Mouse (Mus musculus) CH12.LX (cell line): ENCODE data around the gene Prn. TPM values are rescaled to one million over a fixed set of nuclear protein-coding genes. Genes with fewer than 3 reads are reported as not detected.
A peak's percentile ranks its signal among the peaks of the same experiment; 100 is the strongest.

Experiments used
- DNase-seq: peaks from one replicate; pipeline ENCODE4 v3.0.0-alpha.2; 2013; ENCODE audit errors: extremely low read depth
- H3K27ac ChIP-seq: 2 replicates; pipeline ENCODE4 v1.5.1; 2012; ENCODE audit warnings: low read depth, mild to moderate bottlenecking, control low read depth, moderate library complexity; ENCODE audit not compliant: insufficient read depth
- H3K27me3 ChIP-seq: replicated peaks from 2 replicates; pipeline ENCODE3; 2012; ENCODE audit warnings: inconsistent platforms
- H3K36me3 ChIP-seq, 2 experiments: replicated peaks in 1 of 2; 2 replicates each; pipeline versions ENCODE3 to v1.6.1; 2012; ENCODE audit warnings: inconsistent platforms in 1 of 2, low read length in 1 of 2, mild to moderate bottlenecking in 1 of 2, mixed read lengths in 1 of 2, moderate library complexity in 1 of 2; ENCODE audit not compliant: control insufficient read depth in 1 of 2, insufficient read depth in 1 of 2
- H3K4me1 ChIP-seq, 2 experiments: 2 replicates each; pipeline ENCODE4 v1.6.1; 2012; ENCODE audit warnings: inconsistent platforms in 1 of 2, moderate library complexity in 1 of 2; ENCODE audit not compliant: insufficient read depth in 2 of 2, control insufficient read depth in 1 of 2
- H3K4me2 ChIP-seq: 2 replicates; pipeline ENCODE4 v1.6.1; 2012; ENCODE audit warnings: low read depth, mild to moderate bottlenecking, control low read depth; ENCODE audit not compliant: poor library complexity, insufficient read depth, severe bottlenecking
- H3K4me3 ChIP-seq, 3 experiments: fragments of 150-350 bp in 1 of 3; sonication (generic) in 1 of 3; replicated peaks in 1 of 3; 2 replicates each; pipeline versions ENCODE3 to v1.5.1; 2011 to 2012; ENCODE audit warnings: low read depth in 2 of 3, low read length in 2 of 3, mild to moderate bottlenecking in 2 of 3, moderate library complexity in 2 of 3, control low read depth in 1 of 3, improper control_type of control experiment in 1 of 3, inconsistent platforms in 1 of 3, mixed read lengths in 1 of 3; ENCODE audit not compliant: poor library complexity in 1 of 3
- H3K79me2 ChIP-seq: replicated peaks from 2 replicates; pipeline ENCODE4 v1.6.1; 2012; ENCODE audit warnings: mild to moderate bottlenecking, moderate library complexity; ENCODE audit not compliant: control insufficient read depth, poor library complexity, insufficient read depth, severe bottlenecking; ENCODE audit errors: extremely low read depth
- H3K9ac ChIP-seq: 2 replicates; pipeline ENCODE4 v1.6.1; 2012; ENCODE audit warnings: low read depth, mild to moderate bottlenecking, control low read depth, moderate library complexity; ENCODE audit not compliant: insufficient read depth
- H3K9me3 ChIP-seq: replicated peaks from 2 replicates; pipeline ENCODE3; 2012; ENCODE audit warnings: low read length, inconsistent platforms, mixed read lengths
- BHLHE40 ChIP-seq: IDR thresholded peaks from 2 replicates; pipeline ENCODE4 v1.6.1; 2011; ENCODE audit warnings: mild to moderate bottlenecking, low read depth, low read length, improper control_type of control experiment
- CHD1 ChIP-seq: IDR thresholded peaks from 2 replicates; pipeline ENCODE4 v1.6.1; 2012; ENCODE audit warnings: low read depth, low read length, improper control_type of control experiment, inconsistent platforms
- CHD2 ChIP-seq: IDR thresholded peaks from 2 replicates; pipeline ENCODE4 v1.6.1; 2011; ENCODE audit warnings: low read length, improper control_type of control experiment
- CTCF ChIP-seq, 2 experiments: IDR thresholded peaks in 1 of 2; conservative IDR thresholded peaks in 1 of 2; 2 replicates each; pipeline ENCODE4 v1.5.1; 2011 to 2012; ENCODE audit warnings: low read depth in 2 of 2, low read length in 2 of 2, improper control_type of control experiment in 1 of 2, inconsistent platforms in 1 of 2, mild to moderate bottlenecking in 1 of 2, moderate library complexity in 1 of 2
- E2F4 ChIP-seq: IDR thresholded peaks from 2 replicates; pipeline ENCODE4 v1.6.1; 2011; ENCODE audit warnings: low read depth, low read length, improper control_type of control experiment; ENCODE audit not compliant: insufficient replicate concordance
- ELF1 ChIP-seq: IDR thresholded peaks from 2 replicates; pipeline ENCODE4 v1.6.1; 2014; ENCODE audit warnings: low read depth, mild to moderate bottlenecking, inconsistent platforms, low read length, improper control_type of control experiment
- EP300 ChIP-seq: IDR thresholded peaks from 2 replicates; pipeline ENCODE4 v1.6.1; 2011; ENCODE audit warnings: low read length, improper control_type of control experiment
- ETS1 ChIP-seq: conservative IDR thresholded peaks from 2 replicates; pipeline ENCODE4 v1.6.1; 2012; ENCODE audit warnings: low read depth, mild to moderate bottlenecking, inconsistent platforms, low read length, improper control_type of control experiment, moderate library complexity
- GABPA ChIP-seq: IDR thresholded peaks from 2 replicates; pipeline ENCODE4 v1.6.1; 2012; ENCODE audit warnings: low read depth, low read length, improper control_type of control experiment, inconsistent platforms; ENCODE audit not compliant: insufficient replicate concordance
- HCFC1 ChIP-seq: IDR thresholded peaks from 2 replicates; pipeline ENCODE4 v1.6.1; 2012; ENCODE audit warnings: low read depth, mild to moderate bottlenecking, inconsistent platforms, low read length, improper control_type of control experiment
- IRF4 ChIP-seq: IDR thresholded peaks from 2 replicates; pipeline ENCODE4 v1.6.1; 2014; ENCODE audit warnings: low read depth, mild to moderate bottlenecking, inconsistent platforms, low read length, improper control_type of control experiment
- JUN ChIP-seq: IDR thresholded peaks from 2 replicates; pipeline ENCODE4 v1.6.1; 2011; ENCODE audit warnings: low read depth, mild to moderate bottlenecking, low read length, improper control_type of control experiment, moderate library complexity; ENCODE audit not compliant: insufficient read depth
- JUND ChIP-seq: conservative IDR thresholded peaks from 2 replicates; pipeline ENCODE4 v1.6.1; 2011; ENCODE audit warnings: low read depth, low read length, improper control_type of control experiment
- KAT2A ChIP-seq: IDR thresholded peaks from 2 replicates; pipeline ENCODE4 v1.6.1; 2012; ENCODE audit warnings: low read length, improper control_type of control experiment, inconsistent platforms; ENCODE audit not compliant: insufficient replicate concordance
- MAFK ChIP-seq: IDR thresholded peaks from 2 replicates; pipeline ENCODE4 v1.6.1; 2011; ENCODE audit warnings: low read length, improper control_type of control experiment; ENCODE audit not compliant: insufficient replicate concordance
- MAX ChIP-seq: IDR thresholded peaks from 2 replicates; pipeline ENCODE4 v1.6.1; 2011; ENCODE audit warnings: low read length, improper control_type of control experiment
- MAZ ChIP-seq: IDR thresholded peaks from 2 replicates; pipeline ENCODE4 v1.6.1; 2012; ENCODE audit warnings: low read depth, mild to moderate bottlenecking, inconsistent platforms, low read length, improper control_type of control experiment, moderate library complexity
- MEF2A ChIP-seq: IDR thresholded peaks from 2 replicates; pipeline ENCODE4 v1.6.1; 2014; ENCODE audit warnings: low read depth, mild to moderate bottlenecking, inconsistent platforms, low read length, improper control_type of control experiment, borderline replicate concordance
- MXI1 ChIP-seq: IDR thresholded peaks from 2 replicates; pipeline ENCODE4 v1.6.1; 2011; ENCODE audit warnings: mild to moderate bottlenecking, low read depth, low read length, improper control_type of control experiment
- MYC ChIP-seq: IDR thresholded peaks from 2 replicates; pipeline ENCODE4 v1.6.1; 2011; ENCODE audit warnings: low read depth, mild to moderate bottlenecking, improper control_type of control experiment, low read length
- NELFE ChIP-seq: IDR thresholded peaks from 2 replicates; pipeline ENCODE4 v1.6.1; 2011; ENCODE audit warnings: low read depth, low read length, improper control_type of control experiment
- NRF1 ChIP-seq: IDR thresholded peaks from 2 replicates; pipeline ENCODE4 v1.6.1; 2014; ENCODE audit warnings: low read depth, mild to moderate bottlenecking, inconsistent platforms, low read length, improper control_type of control experiment, moderate library complexity
- PAX5 ChIP-seq: IDR thresholded peaks from 2 replicates; pipeline ENCODE4 v1.6.1; 2012; ENCODE audit warnings: low read length, inconsistent platforms, mixed read lengths
- POLR2A ChIP-seq: IDR thresholded peaks from 2 replicates; pipeline ENCODE4 v1.6.1; 2011; ENCODE audit warnings: low read depth, mild to moderate bottlenecking, improper control_type of control experiment, low read length
- POLR2AphosphoS2 ChIP-seq: IDR thresholded peaks from 2 replicates; pipeline ENCODE4 v1.6.1; 2011; ENCODE audit warnings: low read depth, low read length, improper control_type of control experiment
- RAD21 ChIP-seq: IDR thresholded peaks from 2 replicates; pipeline ENCODE4 v1.6.1; 2011; ENCODE audit warnings: low read depth, mild to moderate bottlenecking, low read length, improper control_type of control experiment, moderate library complexity
- RCOR1 ChIP-seq: conservative IDR thresholded peaks from 2 replicates; pipeline ENCODE4 v1.6.1; 2012; ENCODE audit warnings: low read depth, mild to moderate bottlenecking, inconsistent platforms, low read length, improper control_type of control experiment
- SIN3A ChIP-seq: IDR thresholded peaks from 2 replicates; pipeline ENCODE4 v1.6.1; 2012; ENCODE audit warnings: low read length, improper control_type of control experiment, inconsistent platforms
- SMC3 ChIP-seq: IDR thresholded peaks from 2 replicates; pipeline ENCODE4 v1.6.1; 2011; ENCODE audit warnings: low read depth, low read length, improper control_type of control experiment
- TBP ChIP-seq: conservative IDR thresholded peaks from 2 replicates; pipeline ENCODE4 v1.6.1; 2011; ENCODE audit warnings: low read depth, low read length, improper control_type of control experiment
- TCF12 ChIP-seq: IDR thresholded peaks from 2 replicates; pipeline ENCODE4 v1.6.1; 2014; ENCODE audit warnings: low read depth, mild to moderate bottlenecking, inconsistent platforms, low read length, improper control_type of control experiment
- UBTF ChIP-seq: IDR thresholded peaks from 2 replicates; pipeline ENCODE4 v1.6.1; 2012; ENCODE audit warnings: low read depth, mild to moderate bottlenecking, inconsistent platforms, low read length, improper control_type of control experiment, moderate library complexity
- USF1 ChIP-seq: IDR thresholded peaks from 2 replicates; pipeline ENCODE4 v1.6.1; 2014; ENCODE audit warnings: low read depth, mild to moderate bottlenecking, inconsistent platforms, low read length, improper control_type of control experiment
- USF2 ChIP-seq: conservative IDR thresholded peaks from 2 replicates; pipeline ENCODE4 v1.6.1; 2011; ENCODE audit warnings: low read depth, low read length, improper control_type of control experiment
- ZC3H11A ChIP-seq: IDR thresholded peaks from 2 replicates; pipeline ENCODE4 v1.6.1; 2012; ENCODE audit warnings: low read depth, mild to moderate bottlenecking, inconsistent platforms, low read length, improper control_type of control experiment
- ZKSCAN1 ChIP-seq: IDR thresholded peaks from 2 replicates; pipeline ENCODE4 v1.6.1; 2012; ENCODE audit warnings: low read depth, inconsistent platforms, low read length, improper control_type of control experiment, borderline replicate concordance
- ZMIZ1 ChIP-seq: IDR thresholded peaks from 2 replicates; pipeline ENCODE4 v1.6.1; 2012; ENCODE audit warnings: low read depth, mild to moderate bottlenecking, inconsistent platforms, low read length, improper control_type of control experiment
- ZNF384 ChIP-seq: IDR thresholded peaks from 2 replicates; pipeline ENCODE4 v1.6.1; 2012; ENCODE audit warnings: low read depth, low read length, improper control_type of control experiment, inconsistent platforms
- dilution Hi-C: fragments of 300-500 bp; cut with MboI; formaldehyde crosslinking; loops from 2 replicates; pipeline ENCODE4 v1.14.3; 2020; ENCODE audit warnings: low sequenced_read_pairs; ENCODE audit not compliant: extremely low pct_unique_long_range_greater_than_20kb, extremely low pct_ligation_motif_present
- in situ Hi-C: fragments of 300-500 bp; cut with MboI; formaldehyde crosslinking; loops from 3 replicates; pipeline ENCODE4 v1.14.3; 2019; ENCODE audit warnings: low sequenced_read_pairs, low pct_ligation_motif_present, low pct_unique_long_range_greater_than_20kb, mixed read lengths
- polyA plus RNA-seq: library from polyadenylated mRNA; unstranded; fragments of >175 nt; gene quantifications from 2 replicates; pipeline ENCODE4 v1.2.1, GENCODE M21; 2012; ENCODE audit warnings: low read depth; ENCODE audit not compliant: insufficient read length
- total RNA-seq, 2 experiments: library from RNA; depleted of rRNA; stranded (reverse); fragments of 300-350 nt in 1 of 2; fragments of >200 nt in 1 of 2; gene quantifications; 2 replicates each; pipeline ENCODE4 v1.2.3; 2012 to 2014

Prn gene
- total and polyA plus RNA-seq, 3 experiments: not detected

DNA sequence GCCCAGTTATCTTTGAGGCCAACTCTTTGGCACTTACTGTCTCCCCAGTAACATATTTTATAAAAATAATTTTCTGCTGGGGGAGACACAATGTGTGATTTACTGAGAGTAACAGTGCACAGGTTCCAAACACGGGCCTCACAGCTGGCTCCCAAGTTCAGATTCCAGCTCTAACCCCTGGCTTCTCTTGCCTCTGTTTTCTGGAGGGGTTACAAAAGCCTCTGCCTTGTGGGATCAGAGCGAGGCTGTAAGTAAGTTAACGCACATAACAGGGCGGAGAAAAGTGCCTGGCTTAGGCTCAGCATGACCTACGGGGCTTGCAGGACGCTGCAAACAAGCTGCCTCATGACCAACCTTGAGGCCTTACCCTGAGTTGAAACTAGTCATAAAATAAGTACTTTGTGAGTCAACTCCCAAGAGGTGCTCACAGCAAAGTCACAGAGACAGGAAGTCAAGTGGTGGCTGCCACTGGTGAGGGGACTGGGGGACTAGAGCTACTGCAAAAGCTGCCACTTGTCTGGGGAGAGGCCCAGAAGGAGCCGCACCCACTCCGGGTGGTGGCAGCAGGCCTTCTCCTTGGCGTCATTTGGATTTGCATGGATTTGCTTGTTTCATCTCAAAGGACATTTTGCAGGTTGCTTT lies 94.9 kb downstream of the Prn start:
- Histone ChIP-seq H3K9me3 (no peaks in the 10 kb centered on the region), H3K36me3 (peaks cover 64 to 85% of the 10 kb centered on the region in 2 experiments), H3K4me2 (peak overlapping the region; percentile 45), H3K79me2 (no peaks in the 10 kb centered on the region), H3K4me3 (no peak overlapping the region), H3K4me1 (peaks cover 38 to 81% of the 10 kb centered on the region in 2 experiments), H3K27me3 (no peaks in the 10 kb centered on the region), H3K9ac (peak overlapping the region; percentile 35), H3K27ac (peak overlapping the region; percentile 97)
- dilution Hi-C loops (no loop called here), in situ Hi-C loops (loop anchor here (5.0 to 10.0 kb wide), 2 partner anchors 58 to 110 kb away; no protein-coding TSS in a partner anchor)
- TF ChIP-seq SMC3 (no peak; the same call in 1 of the 2 replicates), ZMIZ1 (peak; percentile 73; the same call in 1 of the 2 replicates), MAX (no peak), SIN3A (peak; percentile 72), ETS1 (peak; percentile 89), USF2 (no peak), POLR2A (peak; percentile 54), PAX5 (no peak), KAT2A (0 out of 2 replicates have a peak, but pooled peaks have one; percentile 38), MAFK (no peak; the same call in 1 of the 2 replicates), IRF4 (peak; percentile 97), ELF1 (peak; percentile 84), TBP (peak; percentile 66; the same call in 1 of the 2 replicates), RAD21 (no peak; the same call in 1 of the 2 replicates), MAZ (peak; percentile 75; the same call in 1 of the 2 replicates), BHLHE40 (peak; percentile 69; the same call in 1 of the 2 replicates), USF1 (no peak), JUND (peak; percentile 81), E2F4 (no peak), CHD2 (no peak), ZNF384 (no peak), ZKSCAN1 (no peak), JUN (peak; percentile 71; the same call in 1 of the 2 replicates), HCFC1 (no peak), ZC3H11A (no peak), MYC (peak; percentile 79), CTCF (conservative IDR thresholded peaks at IDR 0.05 in 1 of 2, IDR thresholded peaks at IDR 0.05 in 1 of 2; ENCODE audit: low read depth in 2 of 2, low read length in 2 of 2) (no peak), TCF12 (peak; percentile 80), MXI1 (peak; percentile 65), NRF1 (no peak), RCOR1 (no peak; the same call in 1 of the 2 replicates), GABPA (no peak), CHD1 (peak; percentile 84), POLR2AphosphoS2 (no peak), NELFE (0 out of 2 replicates have a peak, but pooled peaks have one; percentile 25), MEF2A (peak; percentile 86), EP300 (peak; percentile 92), UBTF (peak; percentile 71; the same call in 1 of the 2 replicates)
- DNase-seq: peak; percentile 96
